Mouse (Mus musculus) CH12.LX (cell line): ENCODE data around the gene Trim60.

Experiments used
- CHD1 ChIP-seq: IDR thresholded peaks from 2 replicates; pipeline ENCODE4 v1.6.1; 2012; ENCODE audit warnings: low read depth, low read length, improper control_type of control experiment, inconsistent platforms
- CHD2 ChIP-seq: IDR thresholded peaks from 2 replicates; pipeline ENCODE4 v1.6.1; 2011; ENCODE audit warnings: low read length, improper control_type of control experiment
- CTCF ChIP-seq, 2 experiments: IDR thresholded peaks in 1 of 2; conservative IDR thresholded peaks in 1 of 2; 2 replicates each; pipeline ENCODE4 v1.5.1; 2011 to 2012; ENCODE audit warnings: low read depth in 2 of 2, low read length in 2 of 2, improper control_type of control experiment in 1 of 2, inconsistent platforms in 1 of 2, mild to moderate bottlenecking in 1 of 2, moderate library complexity in 1 of 2
- EP300 ChIP-seq: IDR thresholded peaks from 2 replicates; pipeline ENCODE4 v1.6.1; 2011; ENCODE audit warnings: low read length, improper control_type of control experiment
- NRF1 ChIP-seq: IDR thresholded peaks from 2 replicates; pipeline ENCODE4 v1.6.1; 2014; ENCODE audit warnings: low read depth, mild to moderate bottlenecking, inconsistent platforms, low read length, improper control_type of control experiment, moderate library complexity
- POLR2A ChIP-seq: IDR thresholded peaks from 2 replicates; pipeline ENCODE4 v1.6.1; 2011; ENCODE audit warnings: low read depth, mild to moderate bottlenecking, improper control_type of control experiment, low read length
- POLR2AphosphoS2 ChIP-seq: IDR thresholded peaks from 2 replicates; pipeline ENCODE4 v1.6.1; 2011; ENCODE audit warnings: low read depth, low read length, improper control_type of control experiment
- RAD21 ChIP-seq: IDR thresholded peaks from 2 replicates; pipeline ENCODE4 v1.6.1; 2011; ENCODE audit warnings: low read depth, mild to moderate bottlenecking, low read length, improper control_type of control experiment, moderate library complexity
- TBP ChIP-seq: conservative IDR thresholded peaks from 2 replicates; pipeline ENCODE4 v1.6.1; 2011; ENCODE audit warnings: low read depth, low read length, improper control_type of control experiment
- TCF12 ChIP-seq: IDR thresholded peaks from 2 replicates; pipeline ENCODE4 v1.6.1; 2014; ENCODE audit warnings: low read depth, mild to moderate bottlenecking, inconsistent platforms, low read length, improper control_type of control experiment
- UBTF ChIP-seq: IDR thresholded peaks from 2 replicates; pipeline ENCODE4 v1.6.1; 2012; ENCODE audit warnings: low read depth, mild to moderate bottlenecking, inconsistent platforms, low read length, improper control_type of control experiment, moderate library complexity
- ZMIZ1 ChIP-seq: IDR thresholded peaks from 2 replicates; pipeline ENCODE4 v1.6.1; 2012; ENCODE audit warnings: low read depth, mild to moderate bottlenecking, inconsistent platforms, low read length, improper control_type of control experiment
- ZNF384 ChIP-seq: IDR thresholded peaks from 2 replicates; pipeline ENCODE4 v1.6.1; 2012; ENCODE audit warnings: low read depth, low read length, improper control_type of control experiment, inconsistent platforms

- TF ChIP-seq ZMIZ1 (no peak), NRF1 (no peak), RAD21 (no peak), EP300 (peak; percentile 46; the same call in 1 of the 2 replicates), ZNF384 (no peak), POLR2A (no peak), POLR2AphosphoS2 (no peak), CHD2 (no peak), CTCF (conservative IDR thresholded peaks at IDR 0.05 in 1 of 2, IDR thresholded peaks at IDR 0.05 in 1 of 2; ENCODE audit: low read depth in 2 of 2, low read length in 2 of 2) (no peak), TCF12 (0 out of 2 replicates have a peak, but pooled peaks have one; percentile 26), CHD1 (no peak), TBP (no peak), UBTF (no peak)
These were observed 59.4 kb downstream of the Trim60 start for GRCm38 (mm10) chr8:64959025-64959424.
